Mouse (Mus musculus) stomach, embryonic 16.5 days (tissue): ENCODE measurements at regions not wholly inside any gene's neighbourhood (a gene's known extent, or its start where the extent isn't known, plus 50 kb on each side); places are given as distances from the start of the nearest gene placed in this dataset.

ENCODE experiments used
- ATAC-seq: fragments of 200-750 bp; cut with Nextera tagmentation; 2 replicates; pipeline ENCODE4 v1.8.0; 2017; ENCODE audit warnings: moderate number of reproducible peaks, moderate TSS enrichment; ENCODE audit not compliant: insufficient read depth, low FRiP score
- H3K27ac ChIP-seq: fragments of 300-500 bp; sonication (generic); 2 replicates; pipeline ENCODE4 v1.5.1; 2014; ENCODE audit warnings: low read length
- H3K27me3 ChIP-seq: fragments of 300-500 bp; sonication (generic); 2 replicates; pipeline ENCODE4 v1.6.1; 2014; ENCODE audit warnings: low read length, control low read depth, mixed read lengths; ENCODE audit not compliant: control insufficient read depth, insufficient read depth
- H3K36me3 ChIP-seq: fragments of 300-500 bp; sonication (generic); 2 replicates; pipeline ENCODE4 v1.6.1; 2014; ENCODE audit warnings: low read length; ENCODE audit not compliant: control insufficient read depth, insufficient read depth
- H3K4me1 ChIP-seq: fragments of 300-500 bp; sonication (generic); 2 replicates; pipeline ENCODE4 v1.6.1; 2014; ENCODE audit warnings: low read length, control low read depth, mixed read lengths; ENCODE audit not compliant: control insufficient read depth, insufficient read depth
- H3K4me2 ChIP-seq: fragments of 300-500 bp; sonication (generic); 2 replicates; pipeline ENCODE4 v1.6.1; 2014; ENCODE audit warnings: low read depth, low read length, mixed read lengths
- H3K4me3 ChIP-seq: fragments of 300-500 bp; sonication (generic); replicated peaks from 2 replicates; pipeline ENCODE4 v1.5.1; 2014; ENCODE audit warnings: mild to moderate bottlenecking, low read length
- H3K9ac ChIP-seq: fragments of 300-500 bp; sonication (generic); 2 replicates; pipeline ENCODE4 v1.6.1; 2014; ENCODE audit warnings: low read length
- H3K9me3 ChIP-seq: fragments of 300-500 bp; sonication (generic); replicated peaks from 2 replicates; pipeline ENCODE4 v1.6.1; 2016; ENCODE audit warnings: low read length, control low read depth; ENCODE audit not compliant: control insufficient read depth
- WGBS: fragments of 180-500 bp; shearing (Covaris S2); extraction: QIAGEN DNeasy Blood & Tissue Kit; methylation state at CpG from one replicate; pipeline ENCODE4 v1.1.7; 2014; 5-methylcytosine and 5-hydroxymethylcytosine counted together

DNA sequence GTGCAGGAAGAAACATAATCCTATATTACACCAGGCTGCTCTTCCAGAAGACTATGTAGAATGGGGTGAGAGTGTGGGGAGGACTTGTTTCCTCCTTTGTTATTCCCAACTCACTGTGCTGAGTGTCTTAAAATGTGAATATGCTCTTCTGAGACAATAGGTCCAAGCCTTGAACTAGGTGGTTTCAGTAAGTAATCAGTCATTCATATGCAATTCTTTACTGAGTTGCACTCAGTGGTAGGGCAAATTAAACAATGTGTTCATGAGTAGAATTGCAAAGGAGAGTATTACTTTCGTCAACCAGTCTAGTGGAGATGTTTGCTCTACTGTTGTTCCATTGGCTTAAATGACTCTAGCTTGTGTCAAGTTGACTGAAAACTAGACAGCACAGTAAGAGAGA lies 1015.1 kb downstream of the Olfm4 start:
- no peak overlapping the region for H3K9ac ChIP-seq
- 72% methylated on average over 1 of the region's 1 CpGs for WGBS
- H3K4me3 ChIP-seq, result no peak overlapping the region
- H3K27me3 ChIP-seq, result no peaks in the 10 kb centered on the region
- H3K4me1 ChIP-seq, result no peaks in the 10 kb centered on the region
- no peaks in the 10 kb centered on the region for H3K9me3 ChIP-seq
- no peaks in the 10 kb centered on the region for H3K36me3 ChIP-seq
- no peak overlapping the region for H3K27ac ChIP-seq
- ATAC-seq, result no peak
- no peak overlapping the region for H3K4me2 ChIP-seq

DNA sequence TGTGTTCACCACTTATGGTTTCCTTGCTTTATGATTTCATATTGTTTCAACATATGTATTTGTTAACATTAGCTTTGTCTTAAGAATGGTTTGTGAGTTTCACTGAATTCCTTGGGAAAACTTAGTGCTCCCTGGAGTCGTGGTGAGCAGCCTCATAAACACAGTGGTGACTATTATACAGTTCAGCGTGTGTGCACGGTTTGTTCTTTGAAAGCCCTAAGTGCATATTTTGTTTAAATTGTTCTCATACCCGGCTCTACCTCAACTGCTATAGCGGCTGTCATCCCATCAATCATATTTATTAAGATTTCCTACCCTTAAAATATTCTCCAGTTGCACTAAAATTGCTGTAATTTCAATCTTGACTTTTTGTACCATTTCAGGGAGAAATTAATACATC lies 1029.3 kb downstream of the Olfm4 start:
- Histone ChIP-seq H3K9ac (no peak overlapping the region), H3K9me3 (no peaks in the 10 kb centered on the region), H3K27me3 (no peaks in the 10 kb centered on the region), H3K27ac (no peak overlapping the region), H3K4me1 (no peaks in the 10 kb centered on the region), H3K4me3 (no peak overlapping the region), H3K4me2 (no peak overlapping the region), H3K36me3 (no peaks in the 10 kb centered on the region)
- ATAC-seq, result no peak
- 43% methylated on average over 5 of the region's 5 CpGs for WGBS

DNA sequence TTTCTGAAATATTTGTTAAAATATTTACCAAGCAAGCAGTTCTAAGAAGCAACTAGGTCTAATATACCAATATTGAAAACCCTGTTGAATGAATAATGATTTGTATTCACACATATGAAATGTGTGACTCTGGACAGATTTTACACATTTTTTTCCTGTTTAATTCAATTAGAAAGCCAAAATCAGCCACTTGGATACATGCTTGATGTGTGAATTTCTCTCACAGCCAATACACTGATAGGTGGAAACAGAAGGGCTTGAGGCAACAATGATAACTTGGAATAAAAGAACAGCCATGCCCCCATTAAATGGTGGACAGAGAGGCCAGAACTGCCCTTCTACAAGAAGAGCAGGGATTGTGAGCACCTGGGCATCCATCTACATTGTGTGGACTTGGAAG lies 1047.6 kb downstream of the Olfm4 start:
- no peak overlapping the region for H3K4me3 ChIP-seq
- H3K4me2 ChIP-seq, result no peak overlapping the region
- H3K27ac ChIP-seq, result no peak overlapping the region
- no peaks in the 10 kb centered on the region for H3K27me3 ChIP-seq
- no peak for ATAC-seq
- no peaks in the 10 kb centered on the region for H3K4me1 ChIP-seq
- H3K9ac ChIP-seq, result no peak overlapping the region
- H3K9me3 ChIP-seq, result no peaks in the 10 kb centered on the region
- no peaks in the 10 kb centered on the region for H3K36me3 ChIP-seq

DNA sequence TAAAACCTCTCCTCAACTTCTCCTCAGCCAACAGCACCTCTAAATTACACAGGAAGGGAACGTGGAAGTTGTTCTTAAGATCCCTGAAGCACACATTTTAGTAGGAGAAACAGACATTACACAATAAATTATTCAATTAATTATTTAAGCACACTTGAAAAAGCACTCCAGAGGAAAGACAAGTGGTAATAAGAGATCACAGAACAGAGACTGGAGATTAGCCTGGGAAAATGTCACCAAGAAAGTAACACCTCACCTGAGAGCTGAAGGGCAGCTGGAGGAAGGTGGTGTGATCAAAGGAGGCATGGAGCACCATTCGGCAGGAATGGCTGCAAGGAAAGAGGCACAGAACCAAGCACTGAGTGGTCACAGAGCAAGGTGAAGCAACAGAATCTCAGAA lies 1053.8 kb downstream of the Olfm4 start:
- no peaks in the 10 kb centered on the region for H3K36me3 ChIP-seq
- no peak overlapping the region for H3K27ac ChIP-seq
- H3K4me1 ChIP-seq, result no peaks in the 10 kb centered on the region
- no peak overlapping the region for H3K4me2 ChIP-seq
- WGBS, result 52% methylated on average over 2 of the region's 2 CpGs
- no peaks in the 10 kb centered on the region for H3K9me3 ChIP-seq
- H3K4me3 ChIP-seq, result no peak overlapping the region
- ATAC-seq, result no peak
- no peak overlapping the region for H3K9ac ChIP-seq
- H3K27me3 ChIP-seq, result no peaks in the 10 kb centered on the region

DNA sequence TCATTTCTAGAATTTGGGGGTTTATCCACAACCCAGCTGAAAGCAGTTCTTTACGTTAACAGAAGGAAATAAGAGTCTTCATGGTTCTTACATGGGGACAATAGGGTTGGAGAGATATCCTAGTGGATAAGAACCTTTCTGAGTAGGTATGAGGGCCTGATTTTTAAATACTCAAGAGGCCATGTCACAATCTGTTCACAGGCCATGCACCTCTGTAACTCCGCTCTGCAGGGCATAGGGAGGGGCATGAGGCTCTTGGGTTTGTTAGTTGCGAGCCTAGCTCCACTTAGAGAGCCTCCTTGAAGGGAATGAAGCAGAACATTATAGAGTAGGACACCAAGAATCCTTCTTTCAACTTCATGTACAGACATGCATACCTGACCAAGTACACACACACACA lies 1054.2 kb downstream of the Olfm4 start:
- Histone ChIP-seq H3K4me3 (no peak overlapping the region), H3K27me3 (no peaks in the 10 kb centered on the region), H3K36me3 (no peaks in the 10 kb centered on the region), H3K4me1 (no peaks in the 10 kb centered on the region), H3K27ac (no peak overlapping the region), H3K9me3 (no peaks in the 10 kb centered on the region), H3K4me2 (no peak overlapping the region), H3K9ac (no peak overlapping the region)
- ATAC-seq, result no peak
- WGBS, result 88% methylated on average over 3 of the region's 3 CpGs
